Mouse (Mus musculus) thymus, adult 2 months (tissue): Measurements from ENCODE around the gene 1700024P04Rik.

Source experiments
- CTCF ChIP-seq: fragments of 200-500 bp; IDR thresholded peaks from 2 replicates; pipeline ENCODE4 v1.5.1; 2012; ENCODE audit warnings: mild to moderate bottlenecking, control low read depth, low read length, moderate library complexity, borderline replicate concordance; ENCODE audit not compliant: control insufficient read depth, poor library complexity, insufficient read depth; ENCODE audit errors: extremely low read depth
- POLR2A ChIP-seq: fragments of 200-500 bp; IDR thresholded peaks from 2 replicates; pipeline ENCODE4 v1.6.1; 2012; ENCODE audit warnings: mild to moderate bottlenecking, low read length, control low read depth, moderate library complexity; ENCODE audit not compliant: control insufficient read depth, poor library complexity, insufficient read depth; ENCODE audit errors: extremely low read depth

DNA sequence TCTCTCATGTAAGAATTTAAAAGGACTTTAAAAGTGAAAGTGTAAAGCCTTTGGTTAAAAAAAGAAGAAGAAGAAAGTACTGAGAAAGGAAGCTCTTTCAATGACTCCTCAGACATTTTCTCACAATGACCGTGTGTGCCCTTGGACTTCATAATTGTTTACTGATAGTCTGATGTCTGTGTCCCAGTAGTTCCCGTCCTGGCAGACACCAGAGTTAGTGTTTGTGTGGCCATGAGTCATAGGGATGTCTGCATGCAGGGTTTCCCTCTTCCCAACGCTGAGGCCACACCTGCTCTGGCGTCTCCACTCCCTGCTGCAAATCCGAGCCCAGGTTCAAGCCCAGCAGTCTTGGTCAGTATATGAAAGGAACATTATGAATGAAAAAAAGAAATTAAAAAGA, 29.1 kb downstream of the 1700024P04Rik start:
- TF ChIP-seq CTCF (no peak), POLR2A (no peak)
